Mouse (Mus musculus): ENCODE measurements around the gene Olfr1205.

The Olfr1205 gene

DNA sequence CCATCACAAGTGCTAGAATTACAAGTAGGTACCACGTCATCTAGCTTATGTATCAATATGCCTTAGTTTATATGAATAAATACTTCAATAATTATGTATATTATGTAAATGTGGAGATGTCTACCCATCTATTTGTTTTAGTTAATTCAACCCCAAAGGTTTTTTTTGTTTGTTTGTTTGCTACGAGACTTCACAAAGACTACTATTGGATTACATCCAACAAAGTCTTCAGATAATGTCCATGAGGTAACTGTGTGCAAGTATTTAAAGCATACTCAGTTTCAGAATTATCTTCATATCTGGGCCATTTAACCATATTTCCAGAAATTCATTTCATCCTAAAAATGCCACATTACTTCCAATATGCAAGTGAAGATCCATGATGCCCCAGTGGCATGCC is at the start of gene Olfr1205:
Olfr1205 (plus strand) TSS at position 301 of the 400 bp plus-strand sequence.
- DNase-seq (ENCODE audit: low spot score in 2 of 2): no peak

DNA sequence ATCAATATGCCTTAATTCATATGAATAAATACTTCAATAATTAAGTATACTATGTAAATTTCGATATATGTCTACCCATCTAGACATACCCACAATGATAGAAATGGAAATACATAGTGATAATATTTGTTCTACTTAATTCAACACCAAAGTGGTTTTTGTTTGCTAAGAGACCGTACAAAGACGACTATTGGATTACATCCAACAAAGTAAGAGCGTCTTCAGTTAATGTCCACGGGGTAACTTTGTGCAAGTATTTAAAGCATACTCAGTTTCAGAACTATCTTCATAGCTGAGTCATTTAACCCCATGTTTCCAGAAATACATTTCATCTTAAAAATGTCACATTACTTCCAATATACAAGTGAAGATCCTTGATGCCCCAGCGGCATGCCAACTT is 36.8 kb upstream of the Olfr1205 start, which contains the start of gene Olfr1201:
Olfr1201 (plus strand) TSS at position 301 of the 400 bp plus-strand sequence.
- no peak for DNase-seq (ENCODE audit: low spot score in 2 of 2)

GRCm38 (mm10) chr2:88814196-88814595 is 15.3 kb upstream of the Olfr1205 start, which contains the start of gene Olfr1202:
Gene Olfr1202, plus strand, starts transcription at chr2:88814496.
- DNase-seq (ENCODE audit: low spot score in 2 of 2): no peak

DNA sequence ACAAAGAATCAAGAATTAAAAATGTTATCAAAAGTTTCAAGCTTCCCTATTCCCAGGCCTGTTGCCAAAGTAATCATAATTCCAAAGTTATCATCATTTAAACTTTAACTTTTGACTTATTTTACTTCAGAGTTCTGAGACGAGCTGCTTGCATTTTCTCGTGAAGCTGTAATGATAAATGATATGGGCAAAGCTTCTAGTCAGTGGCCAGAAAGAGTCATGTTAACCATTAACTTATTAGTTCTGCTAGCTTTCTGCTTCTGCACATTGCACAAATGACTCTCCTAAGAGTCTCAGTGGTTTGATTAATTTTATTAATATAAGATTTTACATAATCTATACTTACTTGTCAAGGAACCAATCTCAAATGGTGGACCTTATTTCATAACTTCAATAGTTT is 8.9 kb downstream of the Olfr1205 start:
- DNase-seq (ENCODE audit: low spot score in 2 of 2): no peak

DNA sequence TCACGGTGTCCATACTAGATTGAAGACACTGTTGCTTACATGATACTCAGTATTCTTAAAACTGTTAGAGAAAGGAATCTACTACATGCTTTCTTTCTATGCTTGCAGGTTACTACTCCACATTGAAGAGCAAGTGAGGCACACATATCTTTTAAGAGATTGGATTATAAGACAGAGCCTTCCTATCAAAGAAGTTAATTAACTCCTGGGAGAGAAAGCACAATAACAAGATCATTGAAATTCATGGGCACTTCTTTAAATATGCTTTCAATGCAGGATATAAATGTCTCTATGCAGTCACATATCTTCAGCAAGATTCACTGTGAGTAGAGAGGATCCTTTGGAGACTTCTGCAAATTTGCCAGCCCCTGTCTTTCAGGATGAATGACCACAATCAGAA is 19.5 kb downstream of the Olfr1205 start, which contains the start of gene Olfr1204:
Olfr1204 (plus strand) TSS at position 301 of the 400 bp plus-strand sequence.
- no peak for DNase-seq (ENCODE audit: low spot score in 2 of 2)

DNA sequence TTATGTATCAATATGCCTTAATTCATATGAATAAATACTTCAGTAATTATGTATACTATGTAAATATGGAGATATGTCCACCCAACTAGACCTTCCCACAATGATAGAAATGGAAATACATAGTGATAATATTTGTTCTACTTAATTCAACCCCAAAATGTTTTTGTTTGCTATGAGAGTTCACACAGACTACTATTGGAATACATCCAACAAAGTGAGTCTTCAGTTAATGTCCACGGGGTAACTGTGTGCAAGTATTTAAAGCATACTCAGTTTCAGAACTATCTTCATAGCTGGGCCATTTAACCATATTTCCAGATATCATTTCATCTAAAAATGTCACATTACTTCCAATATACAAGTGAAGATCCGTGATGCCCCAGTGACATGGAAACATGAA is 33.4 kb downstream of the Olfr1205 start, which contains the start of gene Olfr1206:
Olfr1206 (plus strand) TSS at position 301 of the 400 bp plus-strand sequence.
- no peak for DNase-seq (ENCODE audit: low spot score in 2 of 2)
